Mouse (Mus musculus) brain, embryonic 14.5 days (tissue): Measurements from ENCODE around the gene Trat1. TPM values are rescaled to one million over a fixed set of nuclear protein-coding genes. Genes with fewer than 3 reads are reported as not detected.

ENCODE experiments used
- DNase-seq: peaks from one replicate; pipeline ENCODE4 v3.0.0-alpha.2; 2011; ENCODE audit warnings: low read depth
- CTCF ChIP-seq: fragments of 200-500 bp; IDR thresholded peaks from 2 replicates; pipeline ENCODE4 v1.5.1; 2012; ENCODE audit warnings: inconsistent platforms, mild to moderate bottlenecking, moderate library complexity, borderline replicate concordance; ENCODE audit not compliant: insufficient read depth, insufficient read length; ENCODE audit errors: extremely low read depth
- POLR2A ChIP-seq: fragments of 200-500 bp; IDR thresholded peaks from 2 replicates; pipeline ENCODE4 v1.6.1; 2012; ENCODE audit warnings: mild to moderate bottlenecking, inconsistent platforms, borderline replicate concordance; ENCODE audit not compliant: poor library complexity, insufficient read depth, insufficient read length, severe bottlenecking; ENCODE audit errors: extremely low read depth
- polyA plus RNA-seq: library from polyadenylated mRNA; depleted of rRNA; stranded (reverse); fragments of >200 nt; gene quantifications from 2 replicates; pipeline ENCODE4 v1.2.3, GENCODE M21; 2012

The Trat1 gene
- polyA plus RNA-seq, 1 experiment, result 0.10 TPM

DNA sequence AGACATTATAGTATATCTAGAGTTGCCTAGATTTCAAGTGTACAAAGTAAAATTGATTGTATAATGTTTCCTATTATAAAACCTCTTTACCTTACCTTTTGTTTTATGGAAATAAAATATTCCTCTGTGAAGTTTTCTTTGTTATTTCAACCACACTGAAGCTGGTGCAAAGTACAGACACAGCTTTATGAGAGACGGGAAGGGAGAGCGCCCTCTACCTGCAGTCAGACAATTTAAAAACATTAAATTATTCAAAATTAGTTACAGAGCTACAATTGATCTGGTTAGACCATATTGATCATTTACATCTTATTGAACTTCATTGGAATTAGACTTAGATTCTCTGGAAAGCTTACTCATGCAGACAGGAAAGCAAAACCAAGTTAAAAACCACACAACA is 5.4 kb upstream of the Trat1 start:
- DNase-seq, result no peak
- TF ChIP-seq CTCF (peak; percentile 15; the same call in 1 of the 2 replicates), POLR2A (no peak)

DNA sequence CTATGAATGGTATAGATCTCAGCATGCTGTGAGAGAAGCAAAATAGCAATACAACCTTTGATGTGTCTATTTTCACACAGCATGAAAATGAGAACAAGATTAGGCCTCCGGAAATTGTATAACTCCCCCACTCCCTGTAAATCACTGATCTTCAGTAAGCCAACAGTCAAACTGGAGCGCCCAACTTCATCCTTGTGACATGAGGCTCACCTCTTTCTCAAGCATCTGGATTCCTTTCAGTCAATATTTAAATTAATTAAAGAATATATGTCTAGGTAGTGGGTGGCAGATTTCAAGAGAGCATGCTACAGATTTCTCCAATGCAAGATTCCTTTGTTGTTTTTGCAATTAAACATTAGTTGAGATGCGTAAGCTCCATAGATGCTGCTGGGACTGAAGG is 2.6 kb downstream of the Trat1 start:
- DNase-seq, result no peak
- TF ChIP-seq CTCF (no peak), POLR2A (no peak)

DNA sequence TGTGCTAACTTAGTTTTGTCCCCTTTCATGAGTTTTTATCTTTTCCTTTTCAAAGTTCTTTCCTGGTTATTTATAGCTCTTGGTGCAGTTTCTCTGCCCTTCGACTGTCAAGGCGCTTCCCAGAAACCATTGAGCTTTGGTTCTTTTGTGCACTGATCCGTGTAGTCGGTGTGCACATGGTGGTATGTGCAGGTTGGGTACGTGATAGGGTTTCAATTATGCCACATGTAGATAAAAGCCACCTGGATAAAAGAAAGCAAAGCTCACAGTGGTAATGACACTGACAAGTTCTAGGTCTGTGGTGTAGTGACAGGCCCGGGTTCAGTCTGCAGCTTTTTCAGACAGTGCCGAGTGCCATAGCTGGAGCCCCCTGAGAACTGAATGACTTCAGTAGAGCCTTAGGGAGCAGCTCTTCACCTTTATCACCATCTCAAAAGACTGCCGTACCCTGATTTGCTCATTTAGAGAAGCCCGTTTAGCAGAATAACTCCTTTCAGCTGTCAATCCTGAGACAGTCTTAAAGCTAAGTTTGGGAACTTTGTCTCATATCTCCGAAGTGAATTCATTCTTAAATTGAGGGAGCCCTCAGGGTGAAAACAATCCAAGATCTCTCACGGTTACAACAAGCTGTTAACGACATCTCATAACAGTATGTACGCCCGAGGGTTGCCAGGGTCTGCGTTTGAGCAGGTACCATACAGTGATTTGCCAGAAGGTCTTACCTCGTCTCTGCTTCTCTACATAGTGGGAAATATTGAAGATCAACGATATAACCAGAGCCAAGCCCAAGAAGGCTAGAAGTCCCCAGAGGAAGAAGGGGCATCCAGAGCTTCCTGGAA is 11.0 kb downstream of the Trat1 start:
- TF ChIP-seq POLR2A (no peak), CTCF (no peak)
- DNase-seq, result peak; percentile 13

DNA sequence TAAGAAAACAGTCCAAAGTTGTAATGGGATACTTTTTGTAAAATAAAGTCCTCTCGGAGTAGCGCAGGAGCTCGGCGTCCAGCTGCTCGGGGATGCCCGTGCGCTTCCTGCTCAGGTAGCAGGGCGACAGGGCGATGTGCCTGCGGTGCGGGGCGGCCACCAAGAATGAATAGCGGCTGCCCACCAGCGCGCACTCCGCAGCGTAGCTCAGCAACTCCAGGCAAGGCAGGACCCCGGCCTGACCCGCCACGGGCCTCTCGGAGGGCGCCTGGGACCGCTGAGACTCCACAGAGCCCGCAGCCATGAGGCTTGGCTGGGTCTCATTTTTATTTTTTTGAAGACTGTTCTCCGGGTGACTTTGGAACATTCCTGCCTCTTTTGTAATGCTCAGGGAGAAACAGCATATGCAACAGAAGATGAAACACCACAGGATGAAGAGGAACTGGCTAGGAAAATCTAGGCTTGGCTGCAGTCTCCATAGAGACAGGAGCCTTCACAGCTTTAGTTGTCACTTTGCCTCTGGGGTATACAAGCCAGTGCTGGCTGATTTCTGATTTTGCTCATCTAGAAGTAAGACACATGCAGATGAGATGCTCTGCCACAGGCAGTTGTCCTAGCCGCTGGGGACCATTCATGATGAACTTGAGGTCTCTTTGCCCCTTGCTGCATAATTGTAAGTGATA is 21.5 kb downstream of the Trat1 start:
- TF ChIP-seq CTCF, result no peak
- no peak for TF ChIP-seq POLR2A
- DNase-seq, result peak; percentile 41

DNA sequence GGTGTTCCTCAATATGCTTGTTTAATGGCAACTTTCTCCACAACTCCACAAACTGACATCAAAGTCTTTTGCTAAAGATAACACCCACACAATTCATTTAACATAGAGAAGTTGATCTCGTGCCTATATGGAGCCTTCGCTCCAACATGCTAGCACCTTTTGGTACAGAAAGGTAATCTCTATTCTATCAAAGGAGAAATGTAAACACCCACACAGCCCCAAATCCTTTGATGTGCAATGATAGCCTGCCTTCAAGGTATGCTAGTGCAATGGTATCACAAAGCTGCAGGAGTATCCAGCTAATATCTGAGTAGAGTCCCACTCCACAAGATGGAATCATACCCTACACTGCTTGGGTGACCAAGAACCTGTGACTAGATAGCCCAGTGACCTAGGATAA is 26.4 kb downstream of the Trat1 start:
- TF ChIP-seq CTCF, result no peak
- no peak for TF ChIP-seq POLR2A
- no peak for DNase-seq

DNA sequence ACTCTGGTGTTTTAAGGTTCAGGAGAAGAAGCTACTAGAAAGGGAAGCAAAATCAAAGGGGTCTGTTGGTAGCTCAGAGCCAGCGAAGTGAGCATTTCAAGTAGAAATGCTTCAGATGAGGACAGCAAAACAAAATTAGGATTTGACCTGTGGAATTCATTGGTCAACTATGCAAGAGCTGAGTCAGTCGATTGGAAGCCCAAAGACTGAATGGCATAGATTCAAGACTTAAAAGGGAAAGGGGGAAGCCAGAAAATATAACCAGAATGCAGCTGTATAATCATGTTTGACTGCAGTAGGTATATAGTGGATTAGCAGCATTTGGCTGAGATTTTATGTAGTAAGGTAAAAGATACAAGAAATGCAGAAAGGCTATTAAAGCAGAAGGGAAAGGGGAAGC is 26.8 kb downstream of the Trat1 start:
- no peak for DNase-seq
- TF ChIP-seq POLR2A, result no peak
- TF ChIP-seq CTCF, result no peak

DNA sequence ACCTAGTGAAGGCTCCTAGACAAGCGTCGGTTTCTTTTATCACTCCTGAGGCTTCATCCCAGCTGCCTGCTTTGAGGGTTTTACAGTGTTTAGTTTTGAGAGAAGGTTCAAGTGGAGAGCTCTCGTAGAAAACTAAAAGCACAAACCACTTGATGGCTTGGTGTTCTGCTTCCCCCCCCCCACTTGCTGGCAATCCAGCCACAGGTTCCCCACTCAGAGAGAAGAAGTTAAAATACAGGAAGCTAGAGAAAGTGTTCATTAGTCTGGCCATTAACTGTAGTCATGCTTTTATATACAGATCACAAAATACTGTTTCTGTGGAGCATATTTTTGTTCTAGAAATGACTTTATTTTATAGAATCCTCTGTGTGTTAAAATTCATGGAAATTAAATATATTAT is 30.3 kb downstream of the Trat1 start:
- TF ChIP-seq CTCF, result no peak
- TF ChIP-seq POLR2A, result no peak
- DNase-seq, result no peak

DNA sequence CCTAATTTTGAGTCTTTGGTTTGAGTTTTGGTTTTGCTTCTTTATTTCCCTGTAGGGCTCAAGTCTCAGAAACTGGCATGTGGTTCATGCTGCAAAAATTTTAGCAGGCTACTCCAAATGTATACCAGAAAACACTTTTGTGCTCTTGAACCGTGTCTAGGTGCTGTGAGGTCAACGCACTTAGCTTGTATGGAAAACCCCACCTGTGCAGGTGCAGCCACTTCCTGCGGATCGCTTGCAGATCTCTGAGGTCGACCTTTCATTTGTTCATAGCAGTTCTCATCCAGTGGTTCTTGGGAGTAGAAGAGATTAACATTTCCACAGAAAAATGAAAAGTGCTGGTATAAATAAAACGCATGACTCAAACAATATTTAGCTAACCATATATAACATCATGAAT is 31.8 kb downstream of the Trat1 start:
- no peak for TF ChIP-seq CTCF
- no peak for TF ChIP-seq POLR2A
- DNase-seq, result no peak

DNA sequence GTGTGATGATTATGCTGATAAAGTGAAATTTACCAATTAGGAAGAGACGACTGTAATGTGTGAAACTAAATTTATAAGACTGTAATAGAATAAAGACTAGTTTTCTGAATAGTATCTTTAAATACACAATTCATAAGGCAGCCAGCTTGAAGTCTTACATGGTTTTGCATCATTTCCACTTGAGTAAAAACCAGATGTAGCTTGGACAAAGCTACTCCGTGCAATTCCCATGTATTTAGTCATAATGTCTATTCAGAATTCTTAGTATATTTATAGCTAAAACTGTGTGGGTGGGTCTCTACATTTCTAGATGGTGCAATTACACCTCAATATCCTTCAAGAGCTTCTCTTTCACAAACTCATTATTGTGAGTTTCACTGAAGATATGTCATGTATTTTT is 33.4 kb downstream of the Trat1 start:
- no peak for DNase-seq
- TF ChIP-seq POLR2A, result no peak
- no peak for TF ChIP-seq CTCF

DNA sequence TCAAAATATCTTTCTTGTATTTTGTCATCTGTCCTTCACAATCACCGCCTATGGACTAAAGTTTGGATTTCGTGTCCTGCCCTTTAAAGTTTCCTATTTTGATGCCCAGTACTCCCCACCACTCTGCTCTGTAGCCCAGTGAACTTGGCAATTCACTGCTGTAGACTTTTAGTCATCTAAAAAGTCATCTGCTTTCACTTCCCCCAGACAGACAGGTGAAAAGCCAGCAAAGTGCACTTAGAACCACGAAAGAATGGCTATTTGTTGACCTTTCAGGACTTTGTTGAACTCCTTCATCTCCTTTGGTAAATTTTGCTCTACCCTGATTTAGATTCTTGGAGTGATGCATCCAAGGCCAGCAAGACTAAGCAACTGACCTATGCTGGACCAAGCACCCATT is 34.9 kb downstream of the Trat1 start:
- no peak for TF ChIP-seq CTCF
- no peak for TF ChIP-seq POLR2A
- DNase-seq, result no peak

DNA sequence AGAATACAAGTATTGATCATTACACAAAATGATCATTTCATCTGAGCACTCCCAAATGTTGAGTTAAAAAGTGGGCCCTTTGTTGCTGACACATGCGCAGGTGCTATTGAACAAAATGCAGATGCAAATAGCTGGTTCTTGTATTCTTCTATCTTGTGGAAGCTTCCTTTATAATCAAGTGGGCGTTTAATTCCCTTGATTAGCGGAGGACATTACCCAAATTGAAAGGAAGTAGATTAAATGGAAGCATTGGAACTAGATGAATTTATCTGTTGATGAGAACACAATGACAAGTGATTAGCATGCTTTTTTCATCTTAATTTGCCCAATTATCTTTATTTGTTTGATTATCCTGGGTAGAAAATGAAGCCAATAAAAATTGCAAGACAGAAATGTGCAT is 51.6 kb downstream of the Trat1 start:
- peak; percentile 63 for DNase-seq
- TF ChIP-seq CTCF (no peak), POLR2A (no peak)

DNA sequence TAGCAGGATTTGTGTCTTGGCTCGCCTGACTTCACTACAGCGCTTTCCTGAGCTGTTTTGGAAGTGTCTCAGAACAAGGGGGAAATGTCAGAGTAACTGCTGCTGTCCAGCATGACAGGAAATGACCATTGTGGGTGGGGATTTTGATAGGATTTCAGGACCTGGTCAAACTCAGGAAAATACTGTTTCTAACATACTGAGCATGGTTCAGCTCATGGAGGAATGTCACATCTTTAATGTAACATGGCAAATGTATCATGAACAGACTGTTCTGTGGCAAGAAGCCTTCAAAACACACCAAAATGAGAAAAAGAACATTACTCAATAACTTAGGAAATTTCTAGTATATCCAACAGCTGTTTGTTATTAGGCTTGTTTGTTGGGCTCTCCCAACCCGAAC is 52.1 kb downstream of the Trat1 start:
- TF ChIP-seq CTCF (no peak), POLR2A (no peak)
- DNase-seq, result no peak
